Mouse (Mus musculus): ENCODE results near the gene Nav3.
"Not testable (repeated sequence)": the region's sequence is repeated elsewhere in the genome, so short reads cannot be mapped to it uniquely, and the experiment has no call there.

Nav3 gene

DNA sequence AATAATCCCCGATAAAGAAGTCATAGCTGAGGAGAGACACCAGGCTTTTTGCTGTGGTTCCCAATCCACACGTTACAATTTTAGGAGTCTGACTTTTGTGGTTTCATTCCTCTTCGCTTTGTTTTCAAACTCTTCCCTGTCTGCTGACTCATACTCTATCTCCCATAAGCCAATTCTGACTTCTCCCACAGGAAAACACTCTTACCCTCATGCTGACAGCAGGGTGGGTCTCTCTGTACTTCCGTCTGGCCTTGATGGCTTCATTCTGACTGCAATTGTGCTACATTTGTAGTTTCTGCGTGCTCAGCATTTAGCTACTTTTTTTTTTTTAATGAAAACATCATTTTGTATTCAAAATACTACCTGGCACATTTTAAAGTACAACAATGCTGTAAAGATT lies 379.4 kb downstream of the Nav3 start:
- no peak for DNase-seq (ENCODE audit: low spot score in 2 of 2)

DNA sequence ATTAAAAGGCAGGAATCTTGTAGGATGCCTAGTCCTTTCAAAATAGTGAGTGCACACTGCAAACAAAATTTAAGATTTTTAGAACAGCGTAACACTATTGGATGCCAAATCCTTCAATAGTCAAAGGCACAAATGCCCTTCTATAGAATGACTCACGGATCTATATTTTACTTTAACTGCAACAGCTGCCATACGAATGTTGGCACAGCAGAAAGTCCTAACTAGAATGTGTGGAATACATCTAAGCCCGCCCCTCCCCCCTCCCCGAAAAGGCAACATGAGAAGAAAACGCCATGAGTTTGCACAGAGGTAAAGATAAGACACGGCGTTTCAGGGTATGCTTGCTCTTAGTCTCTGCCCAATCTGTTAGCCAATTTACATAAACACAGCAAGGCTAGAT lies 383.6 kb downstream of the Nav3 start:
- peak in 1 of 2 experiments; percentile 20 for DNase-seq (ENCODE audit: low spot score in 2 of 2)

DNA sequence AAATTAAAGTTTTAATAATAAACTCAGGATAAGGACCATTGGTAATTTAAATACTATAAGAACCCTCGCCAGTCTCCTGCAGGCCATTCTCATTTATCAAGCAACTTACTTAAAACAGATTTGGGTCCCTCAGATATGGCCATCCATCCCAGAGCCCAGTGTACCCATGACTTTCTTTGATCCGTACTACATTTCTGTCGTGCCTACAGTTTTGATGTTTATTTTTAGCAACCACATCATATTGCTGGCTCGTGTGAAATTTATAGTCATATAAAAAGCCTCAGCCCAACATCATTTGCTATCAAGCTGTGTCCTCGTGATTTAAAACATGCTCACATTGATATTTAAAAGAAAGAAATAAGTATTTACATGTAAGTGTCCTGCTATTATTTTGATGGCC lies 394.8 kb downstream of the Nav3 start:
- no peak for DNase-seq (ENCODE audit: low spot score in 2 of 2)

DNA sequence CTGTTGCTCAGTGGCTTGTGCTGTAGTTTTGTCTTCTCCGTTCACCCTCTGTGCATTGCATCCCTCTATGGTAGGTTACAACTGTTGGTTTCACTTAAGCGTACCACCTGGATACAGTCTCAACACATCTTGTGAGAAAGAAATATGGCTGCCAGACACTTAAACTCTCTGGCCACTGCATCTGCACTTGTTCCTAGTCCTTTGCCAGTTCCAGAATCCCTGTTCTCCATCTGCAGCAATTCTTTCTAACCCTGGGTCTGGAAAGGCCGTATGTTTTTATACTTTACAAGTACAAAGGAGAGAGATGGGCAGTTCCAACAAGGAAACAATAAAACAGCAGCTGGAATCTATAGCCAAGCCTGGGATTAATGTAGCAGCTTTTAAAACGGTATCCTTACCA lies 418.5 kb downstream of the Nav3 start:
- DNase-seq (ENCODE audit: low spot score in 2 of 2) = no peak

GRCm38 (mm10) chr10:110034582-110035099 lies 421.4 kb downstream of the Nav3 start:
- no peak for DNase-seq (ENCODE audit: low spot score in 2 of 2)

- DNase-seq (ENCODE audit: low spot score in 2 of 2) = not testable (repeated sequence)
Observed at GRCm38 (mm10) chr10:110024897-110025296, 431.1 kb downstream of the Nav3 start.

- no peak for DNase-seq (ENCODE audit: low spot score in 2 of 2)
Observed at GRCm38 (mm10) chr10:110022100-110022499, 433.9 kb downstream of the Nav3 start.

GRCm38 (mm10) chr10:110019266-110019866 lies 436.6 kb downstream of the Nav3 start:
- DNase-seq (ENCODE audit: low spot score in 2 of 2) = no peak

GRCm38 (mm10) chr10:110001328-110001727 lies 454.7 kb downstream of the Nav3 start:
- not testable (repeated sequence) for DNase-seq (ENCODE audit: low spot score in 2 of 2)

GRCm38 (mm10) chr10:110000755-110001247 lies 455.2 kb downstream of the Nav3 start:
- no peak for DNase-seq (ENCODE audit: low spot score in 2 of 2)

DNA sequence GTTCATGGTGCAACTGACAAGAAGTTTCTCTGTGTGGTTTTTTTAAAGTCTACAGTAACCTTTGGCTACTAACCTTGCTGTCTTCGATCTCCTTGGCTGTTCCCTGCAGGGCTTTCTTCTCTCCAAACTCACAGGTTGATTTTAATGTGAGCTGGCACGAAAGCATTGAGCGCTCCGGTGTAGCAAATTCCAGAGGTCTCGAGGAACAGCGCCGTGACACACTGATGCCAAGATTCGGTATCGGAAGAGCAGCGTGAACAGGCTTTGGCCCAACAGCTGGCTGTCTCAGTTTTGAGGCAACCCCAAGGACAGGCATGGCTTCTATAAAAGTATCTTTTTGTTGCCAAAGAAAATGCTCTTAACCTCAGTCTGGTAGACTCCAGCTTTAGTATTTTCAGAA lies 456.1 kb downstream of the Nav3 start:
- no peak for DNase-seq (ENCODE audit: low spot score in 2 of 2)

GRCm38 (mm10) chr10:109994302-109994701 lies 461.7 kb downstream of the Nav3 start:
- no peak for DNase-seq (ENCODE audit: low spot score in 2 of 2)

- peak; percentile 28 to 63 for DNase-seq (ENCODE audit: low spot score in 2 of 2)
Observed at GRCm38 (mm10) chr10:109985824-109986485, 470.0 kb downstream of the Nav3 start.

- no peak for DNase-seq (ENCODE audit: low spot score in 2 of 2)
Observed at GRCm38 (mm10) chr10:109976351-109976750, 479.7 kb downstream of the Nav3 start.

DNA sequence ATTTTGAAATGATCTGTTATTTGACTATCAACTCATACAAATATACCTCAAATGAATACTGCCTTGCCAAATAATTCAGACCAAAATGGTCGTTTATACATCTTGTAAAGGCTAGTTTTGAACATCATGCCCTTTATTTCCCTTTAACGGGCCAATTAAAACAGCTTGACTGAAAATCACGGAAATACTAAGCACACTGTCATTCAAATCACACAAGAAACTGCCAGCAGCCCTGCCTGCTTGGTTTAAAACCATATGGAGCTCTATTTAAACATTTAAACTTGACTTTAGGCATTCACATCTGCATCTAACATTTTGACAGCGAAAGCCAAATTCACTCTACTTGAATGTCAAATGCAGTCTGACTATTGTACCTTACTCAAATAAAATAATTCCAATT lies 481.8 kb downstream of the Nav3 start:
- DNase-seq (ENCODE audit: low spot score in 2 of 2) = no peak

- no peak for DNase-seq (ENCODE audit: low spot score in 2 of 2)
Observed at GRCm38 (mm10) chr10:109973483-109973882, 482.5 kb downstream of the Nav3 start.

DNA sequence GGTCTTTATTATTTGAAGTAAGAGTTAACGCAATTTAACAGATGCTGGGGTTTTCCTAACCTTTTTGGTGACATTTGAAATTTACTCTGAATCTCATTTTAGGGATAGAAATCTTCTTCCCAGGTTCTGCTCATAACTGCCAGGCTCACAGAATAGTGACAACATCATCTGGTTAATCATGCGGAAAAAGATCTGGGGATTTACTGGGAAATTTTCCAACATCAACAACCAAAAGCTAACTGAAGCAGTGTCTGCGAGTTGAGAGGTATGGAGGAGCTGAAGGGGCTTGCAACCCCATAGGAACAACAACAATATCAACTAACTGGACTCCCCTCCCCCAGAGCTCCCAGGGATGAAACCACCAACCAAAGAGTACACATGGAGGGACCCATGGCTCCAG lies 505.7 kb downstream of the Nav3 start:
- DNase-seq (ENCODE audit: low spot score in 2 of 2) = no peak

DNA sequence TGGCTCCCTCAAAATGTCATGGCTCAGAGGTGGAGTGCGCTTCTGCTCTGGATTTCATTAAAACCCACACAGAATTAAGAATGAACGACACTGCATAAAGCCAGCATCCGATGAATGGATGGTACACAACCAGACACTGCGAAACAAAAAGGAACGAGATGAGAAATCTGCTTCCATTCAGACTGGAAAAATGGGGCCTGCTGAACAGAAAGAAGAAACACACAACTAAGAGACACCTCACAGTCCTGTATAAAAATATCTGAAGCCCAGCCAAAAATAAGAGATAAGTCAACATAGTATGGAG lies 526.7 kb downstream of the Nav3 start:
- DNase-seq (ENCODE audit: low spot score in 2 of 2) = no peak

DNA sequence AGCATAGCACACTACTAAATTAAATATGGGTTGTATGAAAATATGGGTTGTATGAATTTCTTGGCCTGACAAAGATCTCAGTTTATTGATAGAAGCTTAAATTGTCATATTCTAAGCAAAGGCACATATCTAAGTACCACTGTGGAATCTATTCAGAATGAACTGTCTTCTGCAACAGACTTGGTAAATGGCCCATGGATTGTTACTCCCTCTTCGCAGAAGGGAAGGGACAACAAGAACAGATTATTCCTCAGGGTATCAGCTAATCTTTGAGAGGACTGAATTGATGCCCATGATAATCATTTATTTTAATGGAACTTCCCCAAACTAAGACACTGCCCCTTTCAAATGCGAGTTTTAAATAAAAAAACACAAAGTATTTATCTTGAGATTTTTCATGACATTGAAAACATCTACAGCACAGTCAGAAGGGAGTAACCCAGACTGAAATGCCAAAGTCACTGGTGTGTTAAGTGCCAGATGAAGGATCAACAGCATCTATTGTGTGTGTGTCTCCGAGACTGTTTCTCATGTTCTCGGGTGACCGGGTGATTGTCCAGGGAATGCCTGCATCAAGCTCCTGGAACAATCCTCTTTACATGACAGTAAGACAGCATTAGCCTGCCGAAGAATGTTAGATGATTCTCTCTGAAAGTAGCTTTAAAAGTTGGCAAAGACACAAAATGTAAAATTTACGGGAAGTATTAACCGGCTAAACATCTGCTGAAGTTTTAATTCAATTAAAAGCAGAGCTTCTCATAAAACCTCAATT lies 527.3 kb downstream of the Nav3 start:
- DNase-seq (ENCODE audit: low spot score in 2 of 2) = no peak

DNA sequence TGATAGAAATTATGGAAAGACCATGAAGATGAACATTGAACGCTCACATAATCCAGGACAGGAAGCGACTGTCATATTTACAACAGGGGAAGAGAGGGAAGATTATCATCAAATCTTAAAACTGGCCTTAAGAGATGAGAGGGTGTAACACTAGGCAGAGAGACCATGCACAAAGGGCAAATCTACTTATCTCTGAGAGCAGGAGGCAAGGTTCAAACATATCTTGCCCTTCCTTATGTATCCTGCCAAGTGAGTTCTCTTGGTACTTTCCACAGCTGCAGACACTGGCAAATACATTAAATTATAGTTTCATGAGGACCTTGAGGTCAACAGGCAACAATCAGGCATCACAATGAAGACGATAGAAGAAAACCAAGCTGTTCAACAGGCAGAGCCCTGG lies 529.9 kb downstream of the Nav3 start:
- DNase-seq (ENCODE audit: low spot score in 2 of 2) = no peak

GRCm38 (mm10) chr10:109924136-109924535 lies 531.9 kb downstream of the Nav3 start:
- no peak for DNase-seq (ENCODE audit: low spot score in 2 of 2)

- DNase-seq (ENCODE audit: low spot score in 2 of 2) = no peak
Observed at GRCm38 (mm10) chr10:109921368-109921767, 534.6 kb downstream of the Nav3 start.
